10 mouse cellular contexts compared by ENCODE assay signal in the genomic region with DNA sequence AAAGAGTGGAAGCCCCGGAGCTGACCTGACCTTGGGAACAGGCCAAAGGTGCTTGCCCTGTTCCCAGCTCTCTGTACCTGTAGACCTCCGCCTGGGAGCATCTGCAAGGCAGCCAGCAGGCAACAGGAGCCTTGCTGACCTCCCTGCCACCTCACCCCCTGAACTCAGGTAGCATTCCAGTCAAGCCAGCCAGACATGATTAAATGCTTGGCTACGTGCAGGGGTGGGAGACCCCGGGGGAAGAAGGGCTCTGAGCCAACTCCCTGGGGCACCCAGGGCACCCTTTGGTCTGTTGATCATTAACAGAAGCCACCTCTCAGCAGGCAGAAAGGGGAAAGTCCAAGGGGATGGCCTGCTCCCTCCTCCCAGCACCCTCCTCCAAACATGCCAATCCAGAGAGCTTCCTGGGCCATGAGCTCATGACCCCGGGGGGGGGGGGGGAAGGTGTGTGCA. TPM values are rescaled to one million over a fixed set of nuclear protein-coding genes. Genes with fewer than 3 reads are reported as not detected.
A peak's percentile ranks its signal among the peaks of the same experiment; 100 is the strongest.
DNase-seq lines count a peak whose midpoint lies in the region; ATAC-seq and TF ChIP-seq lines count a peak whose summit lies in the region.
"Had no signal": no experiment of that assay in that cellular context is flagged by ENCODE, and none has a peak within 500 bp of the region (broad histone marks: within the 10 kb centered on the region; RNA-seq: fewer than 3 reads in every experiment).

No protein-coding gene starts in this region.

- H3K27ac ChIP-seq in heart, postnatal 0 days (ENCODE audit: low read depth): no peak overlapping the region
- peak overlapping the region; percentile 91 for H3K27ac ChIP-seq in kidney, embryonic 15.5 days
- H3K27ac ChIP-seq in liver, embryonic 15.5 days (replicated peaks): peak overlapping the region; percentile 77
- H3K27ac ChIP-seq in midbrain, embryonic 15.5 days: no peak overlapping the region
- H3K27ac ChIP-seq: neural tube, embryonic 12.5 days had no signal

- peaks cover 7% of the 10 kb centered on the region; the same call in 1 of the 2 replicates for H3K4me1 ChIP-seq in heart, postnatal 0 days (ENCODE audit: control insufficient read depth, insufficient read depth)
- peaks cover 44% of the 10 kb centered on the region for H3K4me1 ChIP-seq in kidney, embryonic 15.5 days
- H3K4me1 ChIP-seq in liver, embryonic 15.5 days (replicated peaks): 0 out of 2 replicates have a peak, but pooled peaks cover 3% of the 10 kb centered on the region
- H3K4me1 ChIP-seq in midbrain, embryonic 15.5 days: no peaks in the 10 kb centered on the region
- H3K4me1 ChIP-seq: neural tube, embryonic 12.5 days had no signal

- H3K9me3 ChIP-seq in heart, postnatal 0 days (replicated peaks; ENCODE audit: control insufficient read depth, low read length): no peaks in the 10 kb centered on the region
- no peaks in the 10 kb centered on the region for H3K9me3 ChIP-seq in kidney, embryonic 15.5 days (replicated peaks)
- no peaks in the 10 kb centered on the region for H3K9me3 ChIP-seq in liver, embryonic 15.5 days (replicated peaks)
- H3K9me3 ChIP-seq in midbrain, embryonic 15.5 days: no peaks in the 10 kb centered on the region

- H3K27me3 ChIP-seq in heart, postnatal 0 days (ENCODE audit: control insufficient read depth, insufficient read depth, low read length): no peaks in the 10 kb centered on the region
- H3K27me3 ChIP-seq in kidney, embryonic 15.5 days: no peaks in the 10 kb centered on the region
- no peaks in the 10 kb centered on the region for H3K27me3 ChIP-seq in liver, embryonic 15.5 days
- no peaks in the 10 kb centered on the region for H3K27me3 ChIP-seq in midbrain, embryonic 15.5 days (replicated peaks)
- H3K27me3 ChIP-seq: neural tube, embryonic 12.5 days had no signal

- WGBS in heart, postnatal 0 days: 42% methylated on average over 4 of the region's 5 CpGs
- 33% methylated on average over 5 of the region's 5 CpGs for WGBS in kidney, embryonic 15.5 days
- WGBS in liver, embryonic 15.5 days (ENCODE audit: insufficient replicate concordance): 41% methylated on average over 5 of the region's 5 CpGs
- 55% methylated on average over 5 of the region's 5 CpGs for WGBS in midbrain, embryonic 15.5 days

- DNase-seq in heart, postnatal 0 days (ENCODE audit: low spot score): no peak
- DNase-seq in heart, postnatal 36 days: no peak
- DNase-seq in urinary bladder, adult 2 months (ENCODE audit: low spot score): peak; percentile 58
- DNase-seq in right cerebral cortex, adult 18-20 months: no peak
- DNase-seq in cerebellum, adult 18-20 months: no peak
- DNase-seq: left cerebral cortex, postnatal 4 days had no signal

- ATAC-seq in heart, postnatal 0 days (ENCODE audit: insufficient read depth, low read depth): 0 out of 2 replicates have a peak, but pooled peaks have one; percentile 18
- ATAC-seq in kidney, embryonic 15.5 days (replicated peaks; ENCODE audit: low FRiP score): peak; percentile 87
- peak; percentile 84 for ATAC-seq in liver, embryonic 15.5 days (ENCODE audit: insufficient read depth)
- ATAC-seq in midbrain, embryonic 15.5 days (replicated peaks): no peak

- intact Hi-C loops in heart, postnatal 36 days (cut with DNase I): no loop called here

- no peak overlapping the region for H3K4me3 ChIP-seq in heart, postnatal 0 days (ENCODE audit: low read depth, low read length)
- no peak overlapping the region for H3K4me3 ChIP-seq in kidney, embryonic 15.5 days (replicated peaks)
- no peak overlapping the region for H3K4me3 ChIP-seq in liver, embryonic 15.5 days (replicated peaks)
- H3K4me3 ChIP-seq in midbrain, embryonic 15.5 days: no peak overlapping the region
- H3K4me3 ChIP-seq: neural tube, embryonic 12.5 days had no signal

- no peak for TF ChIP-seq CTCF in heart, postnatal 0 days (IDR thresholded peaks at IDR 0.05; ENCODE audit: low read depth)

- peaks cover 10% of the 10 kb centered on the region; the same call in 1 of the 2 replicates for H3K36me3 ChIP-seq in heart, postnatal 0 days (replicated peaks; ENCODE audit: control insufficient read depth, insufficient read depth, low read length)
- H3K36me3 ChIP-seq in kidney, embryonic 15.5 days: peaks cover 15% of the 10 kb centered on the region
- peaks cover 13% of the 10 kb centered on the region for H3K36me3 ChIP-seq in liver, embryonic 15.5 days (replicated peaks)
- H3K36me3 ChIP-seq in midbrain, embryonic 15.5 days (replicated peaks): no peaks in the 10 kb centered on the region

- no peak overlapping the region for H3K9ac ChIP-seq in heart, postnatal 0 days (replicated peaks; ENCODE audit: low read depth, low read length)
- no peak overlapping the region for H3K9ac ChIP-seq in kidney, embryonic 15.5 days
- H3K9ac ChIP-seq in liver, embryonic 15.5 days: no peak overlapping the region
- H3K9ac ChIP-seq in midbrain, embryonic 15.5 days: no peak overlapping the region
- H3K9ac ChIP-seq: neural tube, embryonic 12.5 days had no signal

- no peak for TF ChIP-seq EP300 in heart, postnatal 0 days (IDR thresholded peaks at IDR 0.05; ENCODE audit: low read depth)

- no peak overlapping the region for H3K4me2 ChIP-seq in heart, postnatal 0 days (ENCODE audit: low read depth, low read length)
- H3K4me2 ChIP-seq in kidney, embryonic 15.5 days: no peak overlapping the region
- peak overlapping the region; percentile 41; the same call in 1 of the 2 replicates for H3K4me2 ChIP-seq in liver, embryonic 15.5 days
- no peak overlapping the region for H3K4me2 ChIP-seq in midbrain, embryonic 15.5 days
- H3K4me2 ChIP-seq: neural tube, embryonic 12.5 days had no signal

RNA-seq across cellular contexts. Expression of gene Zfp36l1, which starts 9.3 kb away (rescaled TPM):
- 80.6 and 85.1 TPM in 2 replicates for total RNA-seq in heart, postnatal 0 days (2014; rRNA removed; ENCODE audit: low replicate concordance)
- polyA plus RNA-seq in heart, postnatal 0 days (2015; fragmentation: Nextera tagmentation; extraction: Ambion mirVana): 60.3 and 69.6 TPM in 2 replicates
- total RNA-seq in heart, postnatal 36 days (2021): 100 to 1,000 TPM in 1 of 2 experiments, 10 to 100 TPM in 1; 94.2 to 109 TPM
- polyA plus RNA-seq in kidney, embryonic 15.5 days (2015; fragmentation: Nextera tagmentation; extraction: Ambion mirVana): 136 and 154 TPM in 2 replicates
- polyA plus RNA-seq in liver, embryonic 15.5 days (2015; fragmentation: Nextera tagmentation; extraction: Ambion mirVana): 23.7 and 24.5 TPM in 2 replicates
- polyA plus RNA-seq in urinary bladder, adult 2 months (2012; rRNA removed): 141 and 167 TPM in 2 replicates
- polyA plus RNA-seq in midbrain, embryonic 15.5 days (2015; fragmentation: Nextera tagmentation; extraction: Ambion mirVana): 37.1 and 41.4 TPM in 2 replicates

Comparison
In these comparisons a context has a peak if more than half of its experiments do, and no peak if none do; other contexts are left out.
1. H3K27ac ChIP-seq: peak in kidney, embryonic 15.5 days (single experiment) and liver, embryonic 15.5 days (single experiment); none in heart, postnatal 0 days (single experiment) and midbrain, embryonic 15.5 days (single experiment).